Mouse (Mus musculus) stomach, postnatal 0 days (tissue): Measurements from ENCODE around the gene Tas2r124. TPM values are rescaled to one million over a fixed set of nuclear protein-coding genes. Genes with fewer than 3 reads are reported as not detected.

Source experiments
- ATAC-seq: fragments of 200-750 bp; cut with Nextera tagmentation; 2 replicates; pipeline ENCODE4 v1.8.0; 2017; ENCODE audit not compliant: low FRiP score, low TSS enrichment
- DNase-seq: peaks from one replicate; pipeline ENCODE4 v3.0.0-alpha.2; 2016; ENCODE audit warnings: low spot score
- H3K27ac ChIP-seq: fragments of 300-500 bp; sonication (generic); replicated peaks from 2 replicates; pipeline ENCODE4 v1.5.1; 2014; ENCODE audit warnings: mild to moderate bottlenecking, control low read depth
- H3K27me3 ChIP-seq: fragments of 300-500 bp; sonication (generic); 2 replicates; pipeline ENCODE4 v1.6.1; 2014; ENCODE audit warnings: low read length; ENCODE audit not compliant: control insufficient read depth, insufficient read depth
- H3K36me3 ChIP-seq: fragments of 300-500 bp; sonication (generic); 2 replicates; pipeline ENCODE4 v1.6.1; 2014; ENCODE audit warnings: low read length, mixed read lengths; ENCODE audit not compliant: control insufficient read depth, insufficient read depth
- H3K4me1 ChIP-seq: fragments of 300-500 bp; sonication (generic); replicated peaks from 2 replicates; pipeline ENCODE4 v1.6.1; 2014; ENCODE audit warnings: antibody characterized with exemption; ENCODE audit not compliant: control insufficient read depth, insufficient read depth
- H3K4me2 ChIP-seq: fragments of 300-500 bp; sonication (generic); replicated peaks from 2 replicates; pipeline ENCODE4 v1.6.1; 2014; ENCODE audit warnings: low read depth, mild to moderate bottlenecking, control low read depth, moderate library complexity
- H3K4me3 ChIP-seq: fragments of 300-500 bp; sonication (generic); 2 replicates; pipeline ENCODE4 v1.5.1; 2014; ENCODE audit warnings: low read depth, low read length, control low read depth
- H3K9ac ChIP-seq: fragments of 300-500 bp; sonication (generic); 2 replicates; pipeline ENCODE4 v1.6.1; 2014; ENCODE audit warnings: mild to moderate bottlenecking, low read length, control low read depth, mixed read lengths
- H3K9me3 ChIP-seq: fragments of 300-500 bp; sonication (generic); 2 replicates; pipeline ENCODE4 v1.6.1; 2016; ENCODE audit warnings: low read length; ENCODE audit not compliant: control insufficient read depth
- CTCF ChIP-seq: IDR thresholded peaks from 2 replicates; pipeline ENCODE4 v1.5.1; 2016; ENCODE audit warnings: antibody characterized with exemption, low read depth, mild to moderate bottlenecking, moderate library complexity
- EP300 ChIP-seq: optimal IDR thresholded peaks from 2 replicates; pipeline ENCODE3; 2016; ENCODE audit warnings: antibody characterized with exemption
- WGBS: fragments of 180-500 bp; shearing (Covaris S2); extraction: QIAGEN DNeasy Blood & Tissue Kit; methylation state at CpG from one replicate; pipeline ENCODE4 v1.1.7; 2014; 5-methylcytosine and 5-hydroxymethylcytosine counted together
- polyA plus RNA-seq: library from polyadenylated mRNA; unstranded; fragments of >200 nt; fragmentation: Nextera tagmentation; extraction: Ambion mirVana; gene quantifications from 2 replicates; pipeline ENCODE4 v1.2.1, GENCODE M21; 2015

Tas2r124 gene
- polyA plus RNA-seq = not detected in 2 replicates

GRCm38 (mm10) chr6:132754430-132754829 is at the start of gene Tas2r124:
Gene Tas2r124 (plus strand): TSS chr6:132754730.
- Histone ChIP-seq H3K4me2 (no peak within 1 kb of the TSS), H3K4me1 (no peaks in the 10 kb centered on the region), H3K27me3 (no peaks in the 10 kb centered on the region), H3K36me3 (no peaks in the 10 kb centered on the region), H3K9me3 (no peaks in the 10 kb centered on the region), H3K27ac (no peak within 1 kb of the TSS), H3K9ac (no peak within 1 kb of the TSS), H3K4me3 (no peak within 1 kb of the TSS)
- 70% methylated on average over 1 of the region's 1 CpGs for WGBS
- DNase-seq (no peak), ATAC-seq (no peak)
- TF ChIP-seq CTCF = no peak
- no peak for TF ChIP-seq EP300

GRCm38 (mm10) chr6:132711828-132712227 is 42.7 kb upstream of the Tas2r124 start, which contains the start of gene Tas2r122:
Gene Tas2r122 (minus strand): TSS chr6:132711928.
- ATAC-seq = no peak
- H3K4me2 ChIP-seq = no peak within 1 kb of the TSS
- no peak within 1 kb of the TSS for H3K4me3 ChIP-seq
- no peaks in the 10 kb centered on the region for H3K27me3 ChIP-seq
- H3K9ac ChIP-seq = no peak within 1 kb of the TSS
- 81% methylated on average over 3 of the region's 3 CpGs for whole genome bisulfite sequencing
- DNase-seq = no peak
- TF ChIP-seq EP300 = no peak
- TF ChIP-seq CTCF = no peak
- H3K4me1 ChIP-seq = no peaks in the 10 kb centered on the region
- H3K36me3 ChIP-seq = no peaks in the 10 kb centered on the region
- H3K27ac ChIP-seq = no peak within 1 kb of the TSS
- no peaks in the 10 kb centered on the region for H3K9me3 ChIP-seq

GRCm38 (mm10) chr6:132737935-132738334 is 16.6 kb upstream of the Tas2r124 start, which contains the start of gene Tas2r115:
Gene Tas2r115 (minus strand): TSS chr6:132738035.
- Histone ChIP-seq H3K36me3 (no peaks in the 10 kb centered on the region), H3K4me3 (no peak within 1 kb of the TSS), H3K27me3 (no peaks in the 10 kb centered on the region), H3K9ac (no peak within 1 kb of the TSS), H3K4me2 (no peak within 1 kb of the TSS), H3K9me3 (no peaks in the 10 kb centered on the region), H3K27ac (no peak within 1 kb of the TSS), H3K4me1 (no peaks in the 10 kb centered on the region)
- TF ChIP-seq CTCF (no peak), EP300 (no peak)
- DNase-seq (no peak), ATAC-seq (no peak)
- 60% methylated on average over 2 of the region's 2 CpGs for WGBS

DNA sequence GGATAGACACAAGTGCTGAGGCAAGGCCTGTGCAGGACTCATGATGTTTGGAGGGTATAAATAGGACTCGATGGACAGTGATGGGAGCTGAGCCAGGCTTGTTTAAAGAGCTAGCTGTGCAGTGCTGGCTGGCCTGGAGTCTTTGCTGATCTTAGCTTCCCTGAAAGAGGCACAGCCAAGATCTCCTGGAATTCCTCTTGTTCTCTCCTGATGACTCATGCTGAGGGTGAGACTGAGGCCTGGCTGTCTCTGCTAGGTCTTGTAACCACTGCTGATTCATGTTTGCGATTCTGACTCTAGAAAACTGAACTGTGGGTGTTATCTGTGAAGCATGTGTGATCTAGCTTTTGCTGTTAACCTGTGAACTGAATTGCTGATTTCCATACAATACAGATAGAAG is 4.3 kb upstream of the Tas2r124 start:
- Histone ChIP-seq H3K4me2 (no peak overlapping the region), H3K4me3 (no peak overlapping the region), H3K27ac (no peak overlapping the region), H3K9ac (no peak overlapping the region), H3K36me3 (no peaks in the 10 kb centered on the region), H3K27me3 (no peaks in the 10 kb centered on the region), H3K4me1 (no peaks in the 10 kb centered on the region), H3K9me3 (no peaks in the 10 kb centered on the region)
- TF ChIP-seq EP300 (no peak), CTCF (no peak)
- DNase-seq (no peak), ATAC-seq (no peak)
- WGBS = 59% methylated on average over 2 of the region's 2 CpGs

GRCm38 (mm10) chr6:132761831-132762230 is 7.3 kb downstream of the Tas2r124 start, which contains the start of gene Tas2r102:
Gene Tas2r102 (plus strand): TSS chr6:132762131.
- TF ChIP-seq EP300 (no peak), CTCF (no peak)
- Histone ChIP-seq H3K27me3 (no peaks in the 10 kb centered on the region), H3K4me3 (no peak within 1 kb of the TSS), H3K27ac (no peak within 1 kb of the TSS), H3K4me2 (no peak within 1 kb of the TSS), H3K4me1 (no peaks in the 10 kb centered on the region), H3K9ac (no peak within 1 kb of the TSS), H3K36me3 (no peaks in the 10 kb centered on the region), H3K9me3 (no peaks in the 10 kb centered on the region)
- DNase-seq (no peak), ATAC-seq (no peak)
- WGBS = 95% methylated on average over 2 of the region's 2 CpGs

- ATAC-seq (no peak), DNase-seq (no peak)
- TF ChIP-seq CTCF (no peak), EP300 (no peak)
- Histone ChIP-seq H3K4me3 (no peak within 1 kb of the TSS), H3K27ac (no peak within 1 kb of the TSS), H3K9ac (no peak within 1 kb of the TSS), H3K27me3 (no peaks in the 10 kb centered on the region), H3K4me2 (no peak within 1 kb of the TSS), H3K36me3 (no peaks in the 10 kb centered on the region), H3K9me3 (no peaks in the 10 kb centered on the region), H3K4me1 (no peaks in the 10 kb centered on the region)
Observed at GRCm38 (mm10) chr6:132778062-132778461, 23.5 kb downstream of the Tas2r124 start, which contains the start of gene Tas2r136. Gene Tas2r136 (minus strand): TSS chr6:132778162.
